Mouse (Mus musculus): ENCODE results near the gene Treml1. TPM values are rescaled to one million over a fixed set of nuclear protein-coding genes. Genes with fewer than 3 reads are reported as not detected.
A peak's percentile ranks its signal among the peaks of the same experiment; 100 is the strongest.

The Treml1 gene
- polyA plus RNA-seq, 1 experiment from 2014 or later, result 4.3 TPM

DNA sequence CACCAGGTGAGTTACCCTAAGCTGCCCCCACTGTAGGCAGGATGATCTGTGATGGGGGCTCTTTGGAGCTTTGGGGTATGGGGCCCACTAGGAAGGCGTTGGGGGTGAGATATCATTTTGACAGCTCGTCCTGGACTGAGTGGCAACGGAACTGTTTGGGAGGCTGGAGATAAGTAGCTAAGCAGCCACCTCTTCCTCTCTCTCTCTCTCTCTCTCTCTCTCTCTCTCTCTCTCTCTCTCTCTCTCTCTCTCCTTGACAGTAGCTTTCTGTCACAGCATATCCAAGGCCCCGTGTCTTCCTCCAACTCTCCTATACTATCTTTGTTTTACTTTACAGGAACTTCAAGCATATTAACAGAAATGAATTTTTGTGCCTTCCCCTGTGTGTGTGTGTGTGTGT is 746 bp downstream of the Treml1 start:
- whole genome bisulfite sequencing, result 23% methylated on average over 4 of the region's 4 CpGs
- no peak for ATAC-seq (ENCODE audit: insufficient number of reproducible peaks, low FRiP score)
- H3K36me3 ChIP-seq, result no peaks in the 10 kb centered on the region
- H3K4me1 ChIP-seq (replicated peaks), result peaks cover 32% of the 10 kb centered on the region
- H3K27ac ChIP-seq (ENCODE audit: poor library complexity, severe bottlenecking), result no peak overlapping the region
- H3K4me2 ChIP-seq, result no peak overlapping the region
- no peaks in the 10 kb centered on the region for H3K9me3 ChIP-seq (replicated peaks)
- no peak overlapping the region for H3K4me3 ChIP-seq
- H3K9ac ChIP-seq, result no peak overlapping the region
- no peaks in the 10 kb centered on the region for H3K27me3 ChIP-seq (replicated peaks)

DNA sequence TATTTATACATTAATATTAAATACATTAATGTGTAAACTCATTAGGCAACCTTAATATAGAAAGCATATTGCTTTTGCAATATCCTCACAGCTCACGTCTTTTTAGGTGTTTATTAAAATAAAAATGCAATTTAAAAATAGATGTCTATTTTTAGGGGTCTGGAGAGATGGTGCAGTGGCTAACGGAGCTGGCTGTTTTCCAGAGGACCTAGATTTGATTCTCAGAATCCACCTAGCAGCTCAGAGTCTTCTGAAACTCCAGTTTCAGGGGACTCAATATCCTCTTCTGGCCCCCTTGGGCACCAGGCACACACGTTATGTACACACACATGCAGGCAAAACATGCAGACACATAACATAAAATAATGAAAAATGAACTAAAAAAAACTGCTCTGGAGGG is 2.6 kb downstream of the Treml1 start:
- Histone ChIP-seq H3K4me3 (no peak overlapping the region), H3K4me2 (peak overlapping the region; percentile 36; the same call in 1 of the 2 replicates), H3K9ac (no peak overlapping the region), H3K4me1 (replicated peaks) (peaks cover 32% of the 10 kb centered on the region), H3K36me3 (no peaks in the 10 kb centered on the region), H3K9me3 (replicated peaks) (no peaks in the 10 kb centered on the region), H3K27ac (ENCODE audit: poor library complexity, severe bottlenecking) (peak overlapping the region; percentile 39; the same call in 1 of the 2 replicates), H3K27me3 (replicated peaks) (no peaks in the 10 kb centered on the region)
- WGBS, result 45% methylated on average over 3 of the region's 3 CpGs
- no peak for ATAC-seq (ENCODE audit: insufficient number of reproducible peaks, low FRiP score)

- Histone ChIP-seq H3K4me2 (no peak overlapping the region), H3K27ac (ENCODE audit: poor library complexity, severe bottlenecking) (no peak overlapping the region), H3K27me3 (replicated peaks) (no peaks in the 10 kb centered on the region), H3K9ac (no peak overlapping the region), H3K4me1 (replicated peaks) (peaks cover 32% of the 10 kb centered on the region), H3K36me3 (no peaks in the 10 kb centered on the region), H3K4me3 (no peak overlapping the region), H3K9me3 (replicated peaks) (no peaks in the 10 kb centered on the region)
- WGBS, result 77% methylated on average over 8 of the region's 8 CpGs
- no peak for ATAC-seq (ENCODE audit: insufficient number of reproducible peaks, low FRiP score)
These were observed 3.2 kb downstream of the Treml1 start for GRCm38 (mm10) chr17:48362966-48363365.

GRCm38 (mm10) chr17:48363421-48363965 is 3.8 kb downstream of the Treml1 start:
- Histone ChIP-seq H3K36me3 (no peaks in the 10 kb centered on the region), H3K9me3 (replicated peaks) (no peaks in the 10 kb centered on the region), H3K4me2 (no peak overlapping the region), H3K9ac (no peak overlapping the region), H3K27ac (ENCODE audit: poor library complexity, severe bottlenecking) (no peak overlapping the region), H3K4me1 (replicated peaks) (peaks cover 32% of the 10 kb centered on the region), H3K4me3 (no peak overlapping the region), H3K27me3 (replicated peaks) (no peaks in the 10 kb centered on the region)
- 49% methylated on average over 6 of the region's 6 CpGs for WGBS
- ATAC-seq (ENCODE audit: insufficient number of reproducible peaks, low FRiP score), result no peak

DNA sequence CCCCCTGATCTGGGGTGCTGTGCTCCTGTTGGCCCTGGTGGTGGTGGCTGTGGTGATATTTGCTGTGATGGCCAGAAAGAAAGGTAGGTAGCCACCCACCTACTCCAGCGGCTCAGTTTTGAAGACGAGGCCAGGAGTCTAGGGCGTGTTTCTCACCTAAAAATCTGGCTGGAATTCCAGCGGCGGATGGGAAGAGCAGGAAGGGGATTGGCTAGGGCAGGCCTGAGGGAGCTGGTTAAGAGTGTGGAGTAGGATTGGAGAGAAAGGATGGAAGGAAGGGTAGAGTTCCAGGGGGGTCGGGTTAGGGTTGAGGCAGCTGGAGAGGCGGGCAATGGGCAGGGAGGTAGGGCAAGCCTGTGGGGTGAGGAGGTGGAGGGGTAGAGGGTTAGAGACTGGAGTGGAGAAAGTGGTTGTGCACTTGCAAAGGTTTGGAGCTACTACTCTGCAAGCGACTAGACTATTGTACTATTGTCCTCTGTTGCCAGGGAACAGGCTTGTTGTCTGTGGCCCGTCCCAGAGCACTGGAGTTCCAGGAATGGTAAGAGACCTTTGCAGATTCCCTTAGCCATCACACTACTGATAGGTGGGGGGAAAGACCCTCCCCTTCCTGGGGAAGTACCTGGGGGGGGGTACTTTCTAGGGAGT is 5.9 kb downstream of the Treml1 start:
- Histone ChIP-seq H3K4me3 (no peak overlapping the region), H3K27me3 (replicated peaks) (no peaks in the 10 kb centered on the region), H3K9ac (no peak overlapping the region), H3K4me2 (no peak overlapping the region), H3K4me1 (replicated peaks) (peaks cover 25% of the 10 kb centered on the region), H3K27ac (ENCODE audit: poor library complexity, severe bottlenecking) (no peak overlapping the region), H3K36me3 (no peaks in the 10 kb centered on the region), H3K9me3 (replicated peaks) (peaks cover 8% of the 10 kb centered on the region; the same call in 1 of the 2 replicates)
- WGBS, result 71% methylated on average over 9 of the region's 9 CpGs
- no peak for ATAC-seq (ENCODE audit: insufficient number of reproducible peaks, low FRiP score)

DNA sequence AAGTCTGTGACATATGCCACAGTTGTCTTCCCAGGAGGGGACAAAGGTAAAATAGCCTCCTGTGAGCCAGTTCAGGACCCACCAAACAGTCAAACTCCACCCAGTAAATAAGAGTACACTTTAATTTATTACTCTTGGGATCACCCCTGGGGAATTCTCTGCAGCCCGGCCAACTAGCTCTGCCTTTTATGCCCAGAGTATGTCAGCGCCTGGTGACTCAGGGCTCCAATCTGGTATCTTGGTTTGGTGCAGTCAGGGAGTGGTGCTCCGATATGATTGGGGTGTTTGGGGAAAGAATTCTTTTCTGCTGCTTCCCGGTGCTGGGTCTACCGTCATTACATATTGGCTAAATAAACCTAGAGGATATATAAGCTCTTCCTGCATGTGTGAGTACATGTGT is 7.1 kb downstream of the Treml1 start:
- H3K9me3 ChIP-seq (replicated peaks), result peaks cover 8% of the 10 kb centered on the region; the same call in 1 of the 2 replicates
- no peak overlapping the region for H3K9ac ChIP-seq
- H3K4me3 ChIP-seq, result no peak overlapping the region
- H3K27ac ChIP-seq (ENCODE audit: poor library complexity, severe bottlenecking), result no peak overlapping the region
- no peaks in the 10 kb centered on the region for H3K27me3 ChIP-seq (replicated peaks)
- WGBS, result 63% methylated on average over 5 of the region's 5 CpGs
- peaks cover 18% of the 10 kb centered on the region for H3K4me1 ChIP-seq (replicated peaks)
- ATAC-seq (ENCODE audit: insufficient number of reproducible peaks, low FRiP score), result no peak
- no peak overlapping the region for H3K4me2 ChIP-seq
- H3K36me3 ChIP-seq, result no peaks in the 10 kb centered on the region

- no peaks in the 10 kb centered on the region for H3K4me1 ChIP-seq (replicated peaks)
- ATAC-seq (ENCODE audit: insufficient number of reproducible peaks, low FRiP score), result no peak
- no peaks in the 10 kb centered on the region for H3K27me3 ChIP-seq (replicated peaks)
- no peak overlapping the region for H3K9ac ChIP-seq
- H3K4me3 ChIP-seq, result no peak overlapping the region
- no peak overlapping the region for H3K27ac ChIP-seq (ENCODE audit: poor library complexity, severe bottlenecking)
- no peak overlapping the region for H3K4me2 ChIP-seq
- peaks cover 8% of the 10 kb centered on the region; the same call in 1 of the 2 replicates for H3K9me3 ChIP-seq (replicated peaks)
- no peaks in the 10 kb centered on the region for H3K36me3 ChIP-seq
These were observed 11.9 kb downstream of the Treml1 start for GRCm38 (mm10) chr17:48371621-48372020.

GRCm38 (mm10) chr17:48372987-48373386 is 13.3 kb downstream of the Treml1 start:
- H3K27ac ChIP-seq (ENCODE audit: poor library complexity, severe bottlenecking), result no peak overlapping the region
- H3K36me3 ChIP-seq, result no peaks in the 10 kb centered on the region
- WGBS, result 69% methylated on average over 8 of the region's 8 CpGs
- H3K4me3 ChIP-seq, result no peak overlapping the region
- no peaks in the 10 kb centered on the region for H3K4me1 ChIP-seq (replicated peaks)
- H3K9me3 ChIP-seq (replicated peaks), result peaks cover 8% of the 10 kb centered on the region; the same call in 1 of the 2 replicates
- no peak overlapping the region for H3K4me2 ChIP-seq
- no peak overlapping the region for H3K9ac ChIP-seq
- ATAC-seq (ENCODE audit: insufficient number of reproducible peaks, low FRiP score), result no peak
- no peaks in the 10 kb centered on the region for H3K27me3 ChIP-seq (replicated peaks)

DNA sequence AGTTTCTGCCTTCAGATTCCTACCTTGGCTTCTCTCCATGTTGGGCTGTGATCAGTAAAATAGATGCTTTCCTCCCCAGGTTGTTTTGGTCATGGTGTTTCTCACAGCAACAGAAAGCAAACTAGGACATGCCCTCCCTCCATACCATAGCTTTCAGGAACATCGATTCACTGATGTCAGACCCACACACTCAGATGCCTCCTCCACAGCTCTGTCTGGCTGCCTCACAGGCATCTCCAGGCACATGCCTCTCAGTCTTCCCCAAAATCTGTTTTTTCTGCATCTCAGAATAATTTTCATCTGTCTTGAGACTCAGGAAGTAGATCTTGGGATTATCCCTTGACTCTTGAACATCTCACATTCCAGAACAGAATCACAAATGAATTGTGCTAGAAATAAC is 16.4 kb downstream of the Treml1 start:
- Histone ChIP-seq H3K4me2 (no peak overlapping the region), H3K27ac (ENCODE audit: poor library complexity, severe bottlenecking) (no peak overlapping the region), H3K9ac (no peak overlapping the region), H3K4me1 (replicated peaks) (no peaks in the 10 kb centered on the region), H3K4me3 (no peak overlapping the region), H3K27me3 (replicated peaks) (no peaks in the 10 kb centered on the region), H3K9me3 (replicated peaks) (no peaks in the 10 kb centered on the region), H3K36me3 (no peaks in the 10 kb centered on the region)
- no peak for ATAC-seq (ENCODE audit: insufficient number of reproducible peaks, low FRiP score)
- 82% methylated on average over 1 of the region's 1 CpGs for WGBS

DNA sequence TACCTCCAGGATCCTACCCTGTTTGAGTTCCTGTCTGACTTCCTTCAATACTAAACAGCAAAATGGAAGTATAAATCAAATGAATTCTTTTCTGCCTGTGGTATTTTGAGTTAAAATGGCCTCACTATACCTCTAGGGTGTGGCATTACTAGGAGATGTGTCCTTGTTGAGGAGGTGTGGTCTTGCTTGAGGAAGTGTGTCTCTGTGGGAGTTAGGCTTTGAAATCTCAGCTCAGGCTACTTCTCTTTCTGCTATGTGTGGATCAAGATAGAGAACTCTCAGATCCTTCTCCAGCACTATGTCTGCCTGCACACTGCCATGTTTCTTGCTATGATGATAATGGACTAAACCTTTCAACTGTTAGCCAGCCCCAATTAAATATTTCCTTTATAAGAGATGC is 19.3 kb downstream of the Treml1 start:
- Histone ChIP-seq H3K27ac (ENCODE audit: poor library complexity, severe bottlenecking) (no peak overlapping the region), H3K9me3 (replicated peaks) (no peaks in the 10 kb centered on the region), H3K36me3 (no peaks in the 10 kb centered on the region), H3K4me2 (no peak overlapping the region), H3K27me3 (replicated peaks) (no peaks in the 10 kb centered on the region), H3K4me1 (replicated peaks) (no peaks in the 10 kb centered on the region), H3K4me3 (no peak overlapping the region), H3K9ac (no peak overlapping the region)
- ATAC-seq (ENCODE audit: insufficient number of reproducible peaks, low FRiP score), result no peak

- no peak for ATAC-seq (ENCODE audit: insufficient number of reproducible peaks, low FRiP score)
- Histone ChIP-seq H3K9ac (no peak overlapping the region), H3K36me3 (peaks cover 53% of the 10 kb centered on the region), H3K27me3 (replicated peaks) (no peaks in the 10 kb centered on the region), H3K4me3 (no peak overlapping the region), H3K4me2 (no peak overlapping the region), H3K27ac (ENCODE audit: poor library complexity, severe bottlenecking) (no peak overlapping the region), H3K9me3 (replicated peaks) (no peaks in the 10 kb centered on the region), H3K4me1 (replicated peaks) (no peaks in the 10 kb centered on the region)
- WGBS, result 75% methylated on average over 2 of the region's 2 CpGs
These were observed 26.2 kb downstream of the Treml1 start for GRCm38 (mm10) chr17:48385786-48386461.

Data from heart, embryonic 12.5 days (tissue).